Mouse (Mus musculus): ENCODE results near the gene Zfp988. TPM values are rescaled to one million over a fixed set of nuclear protein-coding genes. Genes with fewer than 3 reads are reported as not detected.
A peak's percentile ranks its signal among the peaks of the same experiment; 100 is the strongest.
"Not testable (repeated sequence)": the region's sequence is repeated elsewhere in the genome, so short reads cannot be mapped to it uniquely, and the experiment has no call there.

Gene Zfp988
- not detected in 2 replicates for total RNA-seq (2017)

DNA sequence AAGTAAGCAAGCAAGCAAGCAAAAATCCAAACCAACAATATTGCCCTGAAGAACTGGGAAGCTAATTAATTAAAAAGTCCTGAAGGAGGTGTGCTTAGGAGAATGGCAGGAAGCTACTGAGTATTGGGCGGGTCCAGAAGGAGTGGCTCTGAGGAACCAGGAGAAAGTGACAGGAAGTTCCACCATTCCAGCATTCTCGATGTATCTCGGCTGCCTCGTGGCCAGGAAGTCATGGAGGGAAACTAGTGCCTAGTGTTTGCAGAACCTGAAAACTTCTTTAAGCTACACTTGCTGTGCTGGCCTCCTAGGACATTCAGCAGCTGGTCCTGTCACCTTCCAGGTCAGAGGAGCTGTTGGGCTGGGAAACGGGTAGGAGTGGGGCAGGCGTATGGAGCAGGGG is at the start of gene Zfp988:
Zfp988 (plus strand) TSS at position 239 of the 400 bp plus-strand sequence.
- ATAC-seq (replicated peaks; ENCODE audit: low read depth, poor library complexity, severe bottlenecking), result not testable (repeated sequence)

DNA sequence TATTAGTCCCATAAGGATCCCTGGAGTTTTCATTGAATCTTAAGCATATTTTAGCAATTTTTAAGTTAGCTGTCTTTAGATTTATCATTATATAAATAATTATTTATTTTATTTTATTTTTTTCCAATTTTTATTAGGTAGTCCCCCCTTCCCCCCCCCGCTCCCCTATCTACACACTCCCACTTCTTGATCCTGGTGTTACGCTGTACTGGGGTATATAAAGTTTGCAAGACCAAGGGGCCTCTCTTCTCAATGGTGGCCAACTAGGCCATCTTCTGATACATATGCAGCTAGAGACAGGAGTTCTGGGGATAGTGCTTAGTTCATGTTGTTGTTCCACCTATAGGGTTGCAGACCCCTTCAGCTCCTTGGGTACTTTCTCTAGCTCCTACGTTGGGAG is 42.8 kb upstream of the Zfp988 start:
- not testable (repeated sequence) for ATAC-seq (replicated peaks; ENCODE audit: low read depth, poor library complexity, severe bottlenecking)

DNA sequence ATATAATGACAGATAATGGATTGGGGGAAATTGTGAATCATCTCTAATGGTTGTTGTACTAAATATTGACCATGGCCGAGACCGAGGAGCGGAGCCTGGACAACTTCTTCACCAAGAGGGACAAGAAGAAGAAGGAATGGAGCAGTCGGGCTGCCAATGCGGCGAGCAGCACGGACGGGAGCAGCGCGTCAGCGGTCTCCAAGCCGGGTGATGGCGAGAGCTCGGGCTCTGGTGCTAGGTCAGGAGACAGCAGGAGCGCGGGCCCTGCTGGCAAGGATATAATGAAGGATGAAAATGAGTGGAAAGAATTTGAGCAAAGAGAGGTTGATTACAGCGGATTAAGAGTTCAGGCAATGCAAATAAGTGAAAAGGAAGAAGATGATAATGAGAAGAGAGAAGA is 38.2 kb upstream of the Zfp988 start:
- not testable (repeated sequence) for ATAC-seq (replicated peaks; ENCODE audit: low read depth, poor library complexity, severe bottlenecking)

DNA sequence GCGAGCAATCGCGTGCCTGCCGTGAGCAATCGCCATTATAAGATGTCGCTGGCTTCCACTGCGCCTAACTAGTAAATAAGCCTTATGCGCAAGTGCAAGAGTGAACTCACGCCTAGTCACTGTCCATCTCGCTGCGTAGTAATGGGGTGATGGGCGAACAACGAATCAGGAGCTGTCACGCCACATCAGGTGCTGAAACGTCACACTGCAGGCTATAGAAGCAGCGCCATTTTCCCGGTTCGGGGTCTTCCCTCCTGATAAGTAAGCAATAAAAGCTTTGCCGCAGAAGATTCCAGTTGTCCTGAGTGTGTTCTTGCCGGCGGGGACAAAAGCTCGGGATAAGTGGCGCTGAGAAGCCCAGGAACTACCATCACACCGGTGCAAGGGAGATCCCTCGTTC is 36.7 kb upstream of the Zfp988 start:
- ATAC-seq (replicated peaks; ENCODE audit: low read depth, poor library complexity, severe bottlenecking), result not testable (repeated sequence)

DNA sequence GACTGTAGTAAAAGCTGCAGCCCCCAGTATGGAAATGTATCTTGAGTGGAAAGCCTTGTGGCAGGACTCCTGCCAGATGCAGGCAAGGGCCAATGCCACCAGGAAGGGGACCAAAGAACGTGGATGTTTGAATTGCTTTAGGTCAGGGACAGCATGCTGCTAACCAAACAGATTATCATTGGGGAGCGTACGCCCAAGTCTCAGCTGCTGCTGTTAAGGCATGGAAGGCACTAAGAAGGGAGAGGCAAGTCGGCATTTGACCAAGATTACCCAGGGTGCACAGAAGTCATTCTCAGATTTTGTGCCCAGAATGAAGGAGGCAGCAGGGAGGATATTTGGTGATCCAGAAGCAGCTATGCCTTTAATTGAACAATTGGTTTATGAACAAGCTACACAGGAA is 35.4 kb upstream of the Zfp988 start:
- ATAC-seq (replicated peaks; ENCODE audit: low read depth, poor library complexity, severe bottlenecking), result not testable (repeated sequence)

DNA sequence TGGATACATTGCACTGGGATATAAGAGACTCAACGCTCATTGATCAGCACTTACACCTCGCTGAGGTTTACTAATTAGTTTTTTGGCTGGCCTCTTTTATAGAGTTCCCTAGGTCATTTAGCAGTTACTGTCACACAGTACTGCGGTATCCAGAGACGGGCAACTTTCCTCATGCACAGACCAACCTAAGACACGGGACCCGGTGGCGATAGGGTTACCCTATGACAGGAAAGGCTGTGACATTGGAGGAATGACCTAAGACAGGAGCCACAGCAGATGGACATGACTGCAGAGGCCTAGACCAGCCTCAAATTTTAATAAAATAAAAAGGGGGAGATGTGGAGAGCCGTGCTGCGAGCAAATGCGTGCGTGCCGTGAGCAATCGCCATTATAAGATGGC is 33.9 kb upstream of the Zfp988 start:
- not testable (repeated sequence) for ATAC-seq (replicated peaks; ENCODE audit: low read depth, poor library complexity, severe bottlenecking)

DNA sequence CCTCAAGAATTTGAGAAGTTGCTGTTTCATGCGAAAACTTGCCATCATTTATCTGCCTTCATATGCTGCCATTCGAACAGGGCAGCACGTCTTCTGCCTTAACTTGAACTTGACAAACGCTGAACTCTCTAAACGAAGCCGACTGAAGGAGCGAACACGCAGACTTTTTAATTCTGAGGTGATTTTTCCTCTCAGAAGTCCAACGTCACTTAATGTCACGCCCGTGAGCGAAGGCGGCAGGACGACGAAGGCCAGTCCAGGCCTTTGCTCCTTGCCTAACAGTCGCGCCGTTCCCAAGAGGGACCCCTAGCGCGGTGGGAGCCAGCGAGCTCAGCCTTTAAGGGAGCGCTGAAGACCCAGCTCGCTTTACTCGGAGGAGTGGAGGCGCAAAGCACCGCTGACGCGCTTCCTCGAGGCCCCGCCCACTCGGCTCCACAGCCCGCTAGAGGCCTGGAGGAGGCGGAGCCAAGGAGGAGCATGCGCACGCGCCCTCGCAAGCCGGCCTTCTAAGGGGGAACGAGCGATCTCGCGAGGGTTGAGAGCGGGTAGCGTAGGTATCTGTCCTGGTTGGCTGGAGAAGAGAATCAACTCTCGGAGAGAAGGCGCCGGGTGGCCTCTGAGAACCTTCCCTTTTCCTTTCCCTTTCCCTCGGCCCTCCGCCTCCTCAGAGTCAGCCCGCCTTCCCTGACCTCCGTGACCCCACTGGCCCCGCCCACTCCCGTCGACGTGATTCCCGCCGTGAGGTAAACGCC is 30.3 kb upstream of the Zfp988 start:
- ATAC-seq (replicated peaks; ENCODE audit: low read depth, poor library complexity, severe bottlenecking), result 0 out of 2 replicates have a peak, but pooled peaks have one; percentile 39

DNA sequence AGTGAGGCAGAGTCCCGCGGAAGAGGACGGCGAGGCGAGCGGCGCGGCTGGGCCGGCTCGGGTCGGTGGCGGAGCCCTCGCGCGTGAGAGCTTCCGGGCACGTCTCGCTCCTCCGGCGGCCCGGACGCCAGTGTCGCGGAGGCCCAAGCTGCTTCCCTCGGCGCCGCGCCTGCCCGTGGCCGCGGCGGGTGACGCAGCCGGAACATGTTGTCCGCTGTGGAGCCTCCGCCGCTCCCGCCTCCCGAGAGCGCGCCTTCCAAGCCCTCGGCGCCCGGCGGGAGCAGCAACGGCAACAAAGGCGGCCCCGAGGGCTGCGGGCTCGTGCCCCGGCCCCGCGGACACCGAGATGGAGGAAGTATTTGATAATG is 29.7 kb upstream of the Zfp988 start:
- ATAC-seq (replicated peaks; ENCODE audit: low read depth, poor library complexity, severe bottlenecking), result 0 out of 2 replicates have a peak, but pooled peaks have one; percentile 15

DNA sequence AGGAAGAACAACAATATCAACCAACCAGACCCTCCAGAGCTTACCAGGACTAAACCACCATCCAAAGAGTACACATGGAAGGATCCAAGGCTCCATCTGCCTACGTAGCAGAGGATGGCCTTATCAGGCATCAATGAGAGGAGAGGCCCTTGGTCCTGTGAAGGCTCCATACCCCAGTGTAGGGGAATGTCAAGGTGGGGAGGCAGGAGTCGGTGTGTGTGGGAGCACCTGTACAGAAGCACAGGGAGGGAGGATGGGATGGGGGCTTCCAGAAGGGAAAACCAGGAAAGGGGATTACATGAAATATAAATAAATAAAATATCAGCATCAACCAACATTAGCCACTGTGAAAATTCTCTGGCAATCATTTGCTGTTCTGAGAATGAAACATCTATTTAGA is 25.1 kb upstream of the Zfp988 start:
- ATAC-seq (replicated peaks; ENCODE audit: low read depth, poor library complexity, severe bottlenecking), result not testable (repeated sequence)

DNA sequence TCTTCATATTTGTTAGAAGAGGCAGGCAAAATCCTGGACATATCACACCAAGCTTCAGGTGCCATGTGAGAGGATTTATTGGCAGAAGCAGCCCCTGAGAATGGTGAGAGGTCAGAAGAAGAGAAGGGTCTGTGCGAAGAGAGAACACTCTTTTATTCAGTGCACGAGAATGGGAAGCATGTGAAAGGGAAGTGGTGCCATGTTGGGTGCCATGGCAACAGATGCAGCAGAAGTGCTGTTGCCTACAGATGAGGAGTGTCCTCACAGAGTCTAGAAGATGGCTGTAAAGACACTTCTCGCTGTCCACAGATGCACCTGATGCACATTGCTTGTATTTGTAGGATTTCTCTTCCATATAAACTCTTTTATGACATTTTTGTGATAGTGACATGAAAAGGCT is 6.9 kb upstream of the Zfp988 start:
- ATAC-seq (replicated peaks; ENCODE audit: low read depth, poor library complexity, severe bottlenecking), result not testable (repeated sequence)

DNA sequence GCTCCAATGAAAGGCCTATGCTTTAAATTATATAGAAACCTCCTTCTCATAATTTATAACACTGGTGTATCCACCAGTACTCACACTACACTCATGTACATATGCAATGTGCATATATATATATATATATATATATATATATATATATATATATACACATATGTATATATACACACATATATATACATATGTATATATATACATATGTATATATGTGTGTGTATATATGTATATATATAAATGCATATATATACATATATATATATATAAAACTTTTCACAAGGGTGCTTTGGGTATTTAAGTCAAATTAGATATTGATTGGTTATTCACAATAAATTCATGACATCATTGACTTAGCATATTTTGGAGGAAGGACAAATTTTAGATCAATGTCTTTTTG is 3.1 kb upstream of the Zfp988 start:
- ATAC-seq (replicated peaks; ENCODE audit: low read depth, poor library complexity, severe bottlenecking), result not testable (repeated sequence)

DNA sequence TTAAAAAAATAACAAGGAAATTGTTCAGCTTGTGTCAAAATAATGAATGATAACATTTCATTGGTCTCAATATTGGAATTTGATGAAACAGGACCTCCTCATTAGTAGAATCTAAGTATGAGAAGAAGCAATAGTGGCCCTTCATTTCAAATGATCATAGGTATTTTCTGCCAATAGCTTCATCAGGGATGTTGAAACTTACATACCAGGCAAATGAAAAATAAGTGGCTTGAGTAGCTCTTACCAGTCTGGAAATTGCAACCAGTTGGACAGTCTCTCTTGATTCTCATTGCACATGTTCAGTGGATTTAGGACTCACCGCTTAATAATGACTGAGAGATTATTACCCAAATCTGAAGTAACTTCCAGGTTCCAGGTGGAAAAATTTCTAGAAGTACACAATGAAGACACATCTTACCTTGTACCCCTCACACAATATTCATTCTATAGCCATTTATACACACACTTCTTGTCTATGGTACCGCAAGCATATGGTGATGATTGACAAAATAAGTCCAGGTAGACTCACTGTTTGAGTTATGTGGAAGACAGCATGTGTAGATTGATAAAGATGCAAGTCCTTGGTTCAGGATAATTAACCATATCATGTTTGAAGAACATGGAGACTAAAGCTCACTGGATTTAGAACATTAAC is 29.7 kb downstream of the Zfp988 start:
- 0 out of 2 replicates have a peak, but pooled peaks have one; percentile 32 for ATAC-seq (replicated peaks; ENCODE audit: low read depth, poor library complexity, severe bottlenecking)

DNA sequence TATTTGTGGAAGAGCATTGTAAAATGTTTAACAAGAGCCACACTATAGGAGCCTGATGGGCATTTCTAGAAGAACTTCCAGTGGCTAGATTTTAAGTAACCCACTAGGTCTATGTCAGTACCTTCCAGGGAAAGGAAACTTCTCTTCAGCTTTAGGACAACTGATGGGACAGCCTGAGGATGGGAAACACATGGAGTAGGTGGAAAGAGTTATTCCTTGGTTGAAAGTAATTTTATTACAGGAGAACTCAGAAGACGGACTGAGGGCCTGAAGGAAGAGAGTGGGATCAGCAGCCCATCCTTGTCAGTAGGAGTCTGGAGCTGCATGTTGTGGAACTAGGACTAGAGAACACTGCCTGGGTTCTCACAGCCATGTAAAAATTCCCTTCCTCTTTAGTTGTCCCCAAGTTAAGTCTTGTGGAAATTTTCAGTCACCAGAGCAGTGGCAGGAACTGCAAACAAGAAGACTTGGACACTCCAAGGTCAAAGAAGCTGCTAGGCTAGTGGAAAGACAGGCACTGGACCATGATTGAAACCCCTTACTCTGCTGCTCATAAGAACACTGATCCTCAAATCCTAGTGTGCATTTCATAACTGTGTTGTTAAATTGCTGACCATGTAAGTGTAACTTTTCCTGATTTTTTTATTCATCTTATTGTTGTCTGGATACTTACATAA is 30.4 kb downstream of the Zfp988 start:
- peak; percentile 39 for ATAC-seq (replicated peaks; ENCODE audit: low read depth, poor library complexity, severe bottlenecking)

DNA sequence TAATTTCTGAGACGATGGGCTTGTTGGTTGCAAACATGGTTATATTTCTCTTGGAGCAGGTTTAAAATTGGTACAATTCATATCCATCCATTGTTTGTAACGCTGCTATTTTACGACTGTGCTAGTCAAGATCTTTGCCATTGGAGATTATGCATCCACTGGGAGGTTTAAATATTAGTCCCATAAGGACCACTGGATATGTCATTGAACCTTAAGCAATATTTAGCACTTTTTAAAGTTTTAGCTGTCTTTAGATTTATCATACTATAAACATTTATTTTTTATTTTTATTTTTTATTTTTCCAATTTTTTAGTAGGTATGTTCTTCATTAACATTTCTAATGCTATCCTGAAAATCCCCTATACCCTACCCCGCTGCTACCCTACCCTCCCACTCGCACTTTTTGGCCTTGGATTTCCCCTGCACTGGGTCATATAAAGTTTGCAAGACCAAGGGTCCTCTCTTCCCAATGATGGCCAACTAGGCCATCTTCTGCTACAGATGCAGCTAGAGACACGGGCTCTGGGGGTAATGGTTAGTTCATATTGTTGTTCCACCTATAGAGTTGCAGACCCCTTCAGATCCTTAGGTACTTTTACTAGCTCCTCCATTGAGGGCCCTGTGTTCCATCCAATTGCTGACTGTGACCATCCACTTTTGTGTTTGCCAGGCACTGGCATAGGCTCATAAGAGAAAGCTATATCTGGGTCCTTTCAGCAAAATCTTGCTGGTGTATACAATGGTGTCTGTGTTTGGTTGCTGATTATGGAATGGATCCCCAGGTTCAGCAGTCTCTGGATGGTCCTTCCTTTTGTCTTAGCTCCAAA is 31.1 kb downstream of the Zfp988 start:
- ATAC-seq (replicated peaks; ENCODE audit: low read depth, poor library complexity, severe bottlenecking), result not testable (repeated sequence)

DNA sequence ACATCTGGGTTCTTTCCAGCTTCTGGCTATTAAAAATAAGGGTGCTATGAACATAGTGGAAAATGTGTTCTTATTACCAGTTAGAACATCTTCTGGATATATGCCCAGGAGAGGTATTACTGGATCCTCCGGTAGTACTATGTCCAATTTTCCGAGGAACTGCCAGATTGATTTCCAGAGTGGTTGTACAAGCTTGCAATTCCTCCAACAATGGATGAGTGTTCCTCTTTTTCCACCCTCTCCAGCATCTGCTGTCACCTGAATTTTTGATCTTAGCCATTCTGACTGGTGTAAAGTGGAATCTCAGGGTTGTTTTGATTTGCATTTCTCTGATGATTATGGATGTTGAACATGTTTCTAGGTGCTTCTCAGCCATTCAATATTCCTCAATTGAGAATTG is 32.0 kb downstream of the Zfp988 start:
- not testable (repeated sequence) for ATAC-seq (replicated peaks; ENCODE audit: low read depth, poor library complexity, severe bottlenecking)

DNA sequence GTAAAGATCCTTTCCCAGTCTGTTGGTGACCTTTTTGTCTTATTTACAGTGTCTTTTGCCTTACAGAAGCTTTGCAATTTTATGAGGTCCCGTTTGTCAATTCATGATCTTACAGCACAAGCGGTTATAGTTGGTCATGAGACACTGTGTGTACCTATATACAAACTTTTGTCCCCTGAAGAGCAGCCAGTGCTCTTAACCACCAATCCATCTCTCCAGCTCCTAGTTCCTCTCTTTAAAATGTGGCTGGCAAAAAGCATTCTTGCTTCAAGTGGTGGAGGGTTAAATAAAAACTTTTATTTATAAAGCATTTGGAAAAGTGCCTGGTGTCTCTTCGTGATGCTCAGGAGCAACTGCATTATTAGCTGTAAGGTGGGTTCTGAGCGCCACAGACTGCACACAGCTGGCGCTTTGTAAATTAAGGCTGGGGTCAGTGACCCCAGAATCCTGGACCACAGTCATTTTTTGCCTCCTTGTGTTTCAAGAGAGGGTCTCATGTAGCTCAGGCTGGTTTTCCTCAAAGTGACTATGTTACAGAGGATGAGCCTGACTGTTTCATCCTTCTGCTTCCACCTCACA is 32.6 kb downstream of the Zfp988 start:
- ATAC-seq (replicated peaks; ENCODE audit: low read depth, poor library complexity, severe bottlenecking), result no peak

DNA sequence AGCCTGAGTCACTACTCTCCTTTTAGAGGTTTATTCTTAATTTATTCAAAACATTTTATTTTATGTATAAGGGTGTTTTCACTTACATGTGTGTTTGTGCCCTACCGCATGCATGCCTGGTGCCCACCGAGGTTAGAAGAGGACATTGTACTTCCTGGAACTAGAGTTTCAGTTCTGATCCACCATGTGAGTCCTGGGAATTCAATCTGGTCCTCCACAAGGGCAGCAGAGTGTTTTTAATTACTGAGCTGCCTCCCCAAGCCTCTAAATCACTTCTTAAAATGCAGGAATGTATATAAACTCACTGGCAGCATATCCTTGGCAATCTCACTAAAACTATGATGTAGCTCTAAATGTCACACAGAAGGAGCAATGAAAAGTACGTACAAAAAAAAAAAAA is 33.2 kb downstream of the Zfp988 start:
- ATAC-seq (replicated peaks; ENCODE audit: low read depth, poor library complexity, severe bottlenecking), result not testable (repeated sequence)

DNA sequence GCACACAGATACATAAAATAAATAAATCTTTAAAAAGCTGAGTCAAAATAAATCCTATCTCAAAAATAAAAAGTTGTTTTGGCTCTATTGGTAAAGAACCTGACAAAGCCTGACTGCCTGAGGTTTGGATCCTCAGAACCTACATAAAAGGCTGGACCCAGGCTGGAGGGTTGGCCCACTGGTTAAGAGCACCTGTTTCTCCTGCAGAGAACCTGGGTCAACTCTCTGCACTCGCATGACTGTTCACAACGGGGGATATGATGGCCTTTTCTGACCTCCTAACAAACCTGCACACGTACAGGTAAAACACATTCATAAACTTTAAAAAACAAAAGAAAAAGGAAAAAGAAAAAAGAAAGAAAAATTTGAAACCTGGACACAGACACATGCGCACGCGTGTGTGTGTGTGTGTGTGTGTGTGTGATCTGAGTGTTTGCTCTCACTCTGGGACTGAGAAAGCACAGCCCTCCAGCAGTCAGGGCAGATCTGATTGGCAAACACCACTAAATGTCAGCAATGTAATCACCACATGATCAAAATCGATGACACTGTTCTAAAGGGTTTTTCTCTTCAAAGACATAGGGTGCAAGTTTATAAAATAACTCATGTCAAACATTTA is 34.2 kb downstream of the Zfp988 start:
- ATAC-seq (replicated peaks; ENCODE audit: low read depth, poor library complexity, severe bottlenecking), result not testable (repeated sequence)

DNA sequence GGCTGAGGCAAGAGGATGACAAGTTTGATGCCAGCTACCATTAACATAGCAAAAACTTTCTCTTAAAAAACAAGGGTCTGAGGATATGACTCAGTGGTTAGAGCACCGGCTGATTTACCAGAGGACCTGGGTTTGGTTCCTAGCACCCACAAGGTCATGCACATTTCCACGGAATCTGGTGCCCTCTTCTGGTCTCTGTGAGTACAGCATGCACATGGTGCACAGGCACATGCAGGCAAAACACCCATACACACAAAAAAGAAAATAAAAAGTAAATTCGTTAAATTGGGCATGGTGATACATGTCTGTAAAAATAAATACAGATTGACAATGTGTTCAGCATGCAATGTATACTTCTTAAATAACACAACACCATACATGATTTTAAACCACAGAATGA is 34.8 kb downstream of the Zfp988 start:
- not testable (repeated sequence) for ATAC-seq (replicated peaks; ENCODE audit: low read depth, poor library complexity, severe bottlenecking)

All from common myeloid progenitor, adult 5-6 weeks (primary cell).